Mouse (Mus musculus) adrenal gland, postnatal 14 days (tissue): ENCODE measurements around the gene Eef1akmt3. TPM values are rescaled to one million over a fixed set of nuclear protein-coding genes. Genes with fewer than 3 reads are reported as not detected.

Experiments
- DNase-seq: peaks from one replicate; pipeline ENCODE4 v3.0.0; 2021; ENCODE audit warnings: mixed read lengths
- total RNA-seq: library from RNA; stranded (reverse); gene quantifications from 2 replicates; pipeline ENCODE4 v1.2.3, GENCODE M21; 2021

Gene Eef1akmt3
- total RNA-seq, 1 experiment from 2014 or later = 0.15 TPM

DNA sequence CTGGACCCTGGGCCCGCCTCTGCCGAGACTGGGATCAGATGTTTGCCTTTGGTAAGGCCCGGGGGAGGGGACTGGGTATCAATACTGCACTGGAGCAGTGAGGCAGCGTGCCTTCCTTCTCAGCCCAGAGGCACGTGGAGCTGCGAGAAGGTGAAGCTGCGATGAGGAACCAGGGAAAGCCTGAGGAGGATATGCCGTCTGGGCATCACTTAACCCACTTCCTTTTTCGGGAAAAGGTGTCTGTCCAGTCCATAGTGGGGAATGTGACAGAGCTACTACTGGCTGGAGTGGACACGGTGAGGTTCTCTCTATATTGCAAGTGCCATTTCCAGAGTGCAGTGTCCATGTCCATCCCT, 8.8 kb upstream of the Eef1akmt3 start:
- DNase-seq = no peak

DNA sequence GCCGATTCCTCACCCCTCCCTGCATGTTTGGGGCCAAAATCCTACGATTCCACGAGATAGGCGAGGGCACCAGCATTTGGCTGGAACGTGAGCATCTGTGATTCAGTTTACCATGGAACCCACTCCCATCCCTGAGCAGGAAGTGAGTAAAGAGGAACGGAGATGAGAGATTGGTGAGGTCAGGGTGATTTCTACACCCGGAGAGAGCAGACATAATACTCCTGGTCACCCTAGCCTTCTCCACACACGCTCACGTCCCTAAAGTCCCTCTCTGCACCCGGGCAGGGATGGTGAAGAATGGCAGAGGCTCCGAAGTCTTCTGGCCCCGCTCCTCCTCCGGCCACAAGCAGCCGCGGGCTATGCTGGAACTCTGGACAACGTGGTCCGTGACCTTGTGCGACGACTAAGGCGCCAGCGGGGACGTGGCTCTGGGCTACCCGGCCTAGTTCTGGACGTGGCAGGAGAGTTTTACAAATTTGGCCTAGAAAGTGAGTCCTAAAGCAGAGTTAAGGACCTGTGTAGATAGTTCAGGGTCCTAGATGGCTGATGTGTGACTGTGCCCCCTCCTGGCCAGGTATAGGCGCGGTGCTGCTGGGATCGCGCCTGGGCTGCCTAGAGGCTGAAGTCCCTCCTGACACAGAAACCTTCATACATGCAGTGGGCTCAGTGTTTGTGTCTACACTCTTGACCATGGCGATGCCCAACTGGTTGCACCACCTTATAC, 8.2 kb upstream of the Eef1akmt3 start:
- DNase-seq = peak; percentile 45

DNA sequence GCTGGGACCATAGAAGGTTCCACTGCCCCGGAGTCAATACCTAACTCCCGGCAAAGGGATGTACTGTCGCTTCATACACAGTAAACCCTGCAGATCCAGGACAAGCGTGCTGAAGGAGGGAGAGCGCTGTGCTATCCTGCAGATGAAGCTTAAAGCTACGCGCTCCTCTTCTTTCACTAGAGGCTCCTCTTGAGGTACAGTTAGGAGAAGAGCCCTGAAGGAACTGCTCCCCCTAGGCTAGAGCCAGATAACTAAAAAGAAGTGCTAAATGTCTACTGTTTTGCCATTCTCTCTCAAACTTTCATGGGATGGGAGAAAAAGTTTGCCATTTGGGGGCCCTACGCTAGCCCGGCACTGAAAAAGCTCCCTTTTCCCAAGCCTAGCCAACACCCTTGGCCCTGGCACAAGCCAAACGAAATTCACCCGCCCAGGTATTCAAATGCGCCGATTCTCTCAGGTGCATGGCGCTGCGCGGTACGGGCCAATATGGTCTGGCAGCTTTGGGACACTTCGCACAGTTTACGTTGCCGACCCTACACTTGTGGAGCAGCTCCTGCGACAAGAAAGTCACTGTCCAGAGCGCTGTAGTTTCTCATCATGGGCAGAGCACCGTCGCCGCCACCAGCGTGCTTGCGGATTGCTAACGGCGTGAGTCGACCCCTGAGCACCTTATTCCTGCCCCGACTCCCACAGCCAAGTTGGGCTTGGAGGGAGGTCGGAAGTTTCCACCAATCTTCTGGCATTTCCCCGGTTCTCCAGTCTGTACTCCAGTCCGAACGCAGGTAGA, 7.5 kb upstream of the Eef1akmt3 start:
- no peak for DNase-seq

DNA sequence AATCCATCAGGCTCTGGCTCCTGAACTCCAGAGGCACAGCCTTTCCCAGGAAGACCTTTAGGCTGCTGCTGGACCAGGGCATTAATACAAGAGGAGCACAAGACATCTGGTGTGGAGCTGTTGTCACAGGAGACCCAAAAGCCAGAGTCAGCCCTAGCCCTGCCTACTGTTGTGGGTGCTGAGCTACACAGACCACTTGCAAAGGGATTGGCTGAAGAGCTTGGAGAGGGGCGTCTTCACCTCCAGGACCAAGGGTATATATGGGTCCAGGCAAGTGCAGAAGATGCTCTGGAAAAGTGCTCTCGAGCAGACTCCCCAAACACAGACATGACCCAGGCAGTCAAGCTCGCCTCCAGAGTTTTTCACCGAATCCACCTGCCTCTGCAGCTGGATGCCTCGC, 6.6 kb upstream of the Eef1akmt3 start, which contains the start of gene Cyp27b1:
Gene Cyp27b1 (plus strand): TSS at position 297 of the 400 bp plus-strand sequence.
- no peak for DNase-seq

DNA sequence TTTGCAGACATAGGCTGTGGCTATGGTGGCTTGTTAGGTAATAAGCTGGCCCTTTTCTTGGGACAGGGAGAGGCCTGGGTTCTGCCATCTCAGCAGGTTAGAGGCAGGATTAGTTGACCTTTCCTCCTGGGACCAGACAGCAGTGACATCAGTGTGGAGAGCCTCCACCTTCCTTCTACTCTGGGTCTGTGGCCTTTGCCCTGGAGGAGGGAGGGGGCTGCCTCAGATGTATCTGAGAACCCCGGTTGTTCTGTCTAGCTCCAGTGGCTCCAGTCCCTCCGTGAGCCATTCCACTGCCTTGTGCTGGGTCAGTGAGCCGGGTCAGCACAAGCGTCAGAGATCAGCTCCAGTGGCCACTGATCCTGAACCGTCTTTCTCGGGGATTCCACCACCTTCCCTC, 1.9 kb upstream of the Eef1akmt3 start:
- DNase-seq = no peak

DNA sequence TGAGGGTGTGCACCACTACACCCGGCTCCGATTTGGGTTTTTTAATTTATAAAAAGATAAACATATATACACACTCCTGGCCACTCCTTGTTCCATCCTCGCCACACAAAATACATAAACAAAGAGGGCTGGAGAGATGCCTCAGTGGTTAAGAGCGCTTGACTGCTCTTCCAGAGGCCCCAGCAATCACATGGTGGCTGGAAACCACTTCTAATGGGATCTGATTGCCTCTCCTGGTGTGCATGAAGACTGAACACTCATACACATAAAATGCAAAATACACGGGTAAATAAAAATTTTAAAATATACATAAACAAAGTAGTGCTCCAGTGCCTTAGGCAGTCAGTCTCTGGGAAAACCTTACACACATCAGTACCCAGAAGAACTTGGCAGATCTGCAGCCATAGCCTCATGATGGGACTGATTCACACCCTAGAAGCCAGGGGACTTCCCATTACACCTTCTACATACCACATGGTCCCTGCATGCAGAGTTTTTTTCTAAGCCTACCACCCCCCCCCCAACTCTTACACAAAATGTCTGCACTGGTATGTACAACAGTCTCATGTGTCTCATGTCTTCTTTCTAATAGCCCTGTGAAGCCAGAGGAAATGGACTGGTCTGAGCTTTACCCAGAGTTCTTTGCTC, 1.3 kb upstream of the Eef1akmt3 start:
- no peak for DNase-seq

DNA sequence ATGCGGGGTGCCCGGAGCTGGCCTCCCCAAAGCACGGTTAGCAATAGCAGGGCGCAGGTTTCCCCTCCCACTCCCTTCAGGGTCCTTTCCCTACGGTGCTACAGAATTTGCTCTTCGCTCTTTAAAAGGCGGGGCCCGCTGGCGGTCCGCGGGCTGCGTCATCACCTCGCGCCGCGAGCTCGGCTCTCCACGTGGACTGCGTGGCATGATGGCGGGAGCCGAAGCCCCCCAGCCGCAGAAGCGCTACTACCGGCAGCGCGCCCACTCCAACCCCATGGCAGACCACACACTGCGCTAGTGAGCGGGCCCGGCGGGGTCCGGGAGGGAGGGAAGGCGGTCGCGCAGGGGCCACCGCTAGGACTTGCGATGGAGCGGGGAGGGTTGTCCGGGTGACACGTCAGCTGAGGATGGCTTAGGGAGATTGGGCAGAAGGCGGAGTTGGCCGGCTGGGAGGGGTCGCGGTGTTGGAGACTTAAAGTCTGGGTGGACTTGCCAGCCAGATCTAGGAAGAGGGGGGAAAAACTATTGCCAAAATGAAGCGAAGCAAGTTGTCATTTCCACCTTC, 543 bp upstream of the Eef1akmt3 start:
- DNase-seq = peak; percentile 93

DNA sequence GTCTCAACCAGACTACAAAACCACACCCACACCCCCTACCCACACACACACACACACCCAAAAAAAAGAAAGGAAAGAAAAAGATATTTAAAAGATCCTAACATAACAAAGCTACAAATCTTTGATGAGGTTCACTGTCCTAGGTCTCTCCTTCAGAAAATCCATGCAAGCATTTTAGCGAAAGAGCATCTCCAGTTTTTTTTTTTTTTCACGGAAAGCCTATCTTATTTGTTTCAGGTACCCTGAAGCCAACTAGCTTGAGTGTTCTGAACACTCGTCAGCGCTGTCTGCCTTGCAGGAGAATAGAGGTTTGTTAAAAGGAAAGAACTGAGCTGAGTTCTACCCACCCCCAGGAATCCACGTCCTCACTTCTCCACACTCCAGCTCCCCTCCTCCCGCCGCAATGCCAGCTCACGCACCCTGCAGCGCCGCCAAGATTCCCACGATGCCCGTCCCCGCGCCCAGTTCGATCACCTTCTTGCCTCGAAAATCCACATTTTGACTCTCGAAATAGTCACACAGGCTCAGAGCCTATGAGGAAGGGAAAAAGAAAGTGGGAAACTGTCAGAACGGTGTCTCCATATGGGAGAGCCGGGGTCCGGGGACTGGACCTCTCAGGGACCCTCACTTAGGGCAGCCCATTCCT, 621 bp downstream of the Eef1akmt3 start:
- DNase-seq = peak; percentile 53

DNA sequence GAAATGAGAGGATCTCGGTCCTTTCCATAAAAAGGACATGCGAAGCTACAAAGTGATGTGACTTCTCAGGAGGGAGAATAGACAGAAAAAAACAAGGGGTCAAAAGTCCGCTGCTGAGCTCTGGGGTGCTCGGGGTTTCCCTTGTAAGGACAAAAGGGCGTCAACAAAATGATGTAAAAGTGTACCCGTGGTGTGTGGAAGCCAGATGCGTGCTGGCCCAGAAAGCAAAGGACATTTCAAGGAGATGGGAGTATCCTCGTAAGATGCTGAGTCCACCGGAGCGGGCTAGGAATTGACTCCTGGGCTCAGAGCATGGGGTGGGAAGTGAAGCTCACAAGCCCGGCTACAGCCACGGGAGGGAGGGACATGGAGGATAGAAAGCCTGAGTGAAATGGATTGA, 3.7 kb downstream of the Eef1akmt3 start:
- DNase-seq = no peak

DNA sequence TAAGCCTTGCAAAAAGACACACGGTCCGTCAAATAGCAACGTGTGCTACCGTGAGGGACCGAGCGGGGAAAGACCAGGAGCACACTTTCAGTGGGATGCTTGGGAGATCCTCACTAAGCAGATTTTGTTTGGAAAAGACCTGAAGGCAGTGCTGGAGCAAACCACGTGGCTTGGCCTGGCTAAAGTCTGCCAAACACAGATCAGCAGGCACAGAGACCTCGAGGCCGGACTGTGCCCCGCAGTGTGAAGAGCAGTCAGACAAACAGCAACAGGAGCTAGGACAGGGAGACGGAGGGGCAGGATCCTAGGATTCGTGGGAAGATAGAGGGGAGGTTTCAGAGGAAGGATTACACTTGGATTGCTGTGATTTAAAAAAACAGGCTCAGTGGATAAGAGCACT, 5.0 kb downstream of the Eef1akmt3 start:
- no peak for DNase-seq

DNA sequence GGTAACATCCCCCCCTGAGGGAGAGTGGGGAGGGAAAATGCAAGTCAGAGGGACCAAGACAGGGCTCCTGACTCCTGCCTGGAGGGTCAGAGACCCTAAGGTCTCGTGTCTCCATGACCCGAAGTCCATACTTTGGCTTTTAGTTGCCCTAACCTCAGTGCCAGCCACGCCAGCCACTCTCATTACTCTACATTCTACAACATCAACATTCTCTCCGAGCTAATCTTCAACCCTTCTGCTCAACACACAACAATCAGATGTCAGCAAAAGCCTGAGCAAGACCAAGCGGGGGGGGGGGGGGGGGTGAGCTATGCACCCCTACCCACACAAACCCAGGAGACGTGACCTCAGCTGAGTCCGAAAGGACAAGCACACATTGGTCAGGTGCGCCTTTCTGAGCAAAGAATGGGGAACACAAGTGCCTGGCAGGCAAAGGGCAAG, 8.0 kb downstream of the Eef1akmt3 start:
- no peak for DNase-seq

DNA sequence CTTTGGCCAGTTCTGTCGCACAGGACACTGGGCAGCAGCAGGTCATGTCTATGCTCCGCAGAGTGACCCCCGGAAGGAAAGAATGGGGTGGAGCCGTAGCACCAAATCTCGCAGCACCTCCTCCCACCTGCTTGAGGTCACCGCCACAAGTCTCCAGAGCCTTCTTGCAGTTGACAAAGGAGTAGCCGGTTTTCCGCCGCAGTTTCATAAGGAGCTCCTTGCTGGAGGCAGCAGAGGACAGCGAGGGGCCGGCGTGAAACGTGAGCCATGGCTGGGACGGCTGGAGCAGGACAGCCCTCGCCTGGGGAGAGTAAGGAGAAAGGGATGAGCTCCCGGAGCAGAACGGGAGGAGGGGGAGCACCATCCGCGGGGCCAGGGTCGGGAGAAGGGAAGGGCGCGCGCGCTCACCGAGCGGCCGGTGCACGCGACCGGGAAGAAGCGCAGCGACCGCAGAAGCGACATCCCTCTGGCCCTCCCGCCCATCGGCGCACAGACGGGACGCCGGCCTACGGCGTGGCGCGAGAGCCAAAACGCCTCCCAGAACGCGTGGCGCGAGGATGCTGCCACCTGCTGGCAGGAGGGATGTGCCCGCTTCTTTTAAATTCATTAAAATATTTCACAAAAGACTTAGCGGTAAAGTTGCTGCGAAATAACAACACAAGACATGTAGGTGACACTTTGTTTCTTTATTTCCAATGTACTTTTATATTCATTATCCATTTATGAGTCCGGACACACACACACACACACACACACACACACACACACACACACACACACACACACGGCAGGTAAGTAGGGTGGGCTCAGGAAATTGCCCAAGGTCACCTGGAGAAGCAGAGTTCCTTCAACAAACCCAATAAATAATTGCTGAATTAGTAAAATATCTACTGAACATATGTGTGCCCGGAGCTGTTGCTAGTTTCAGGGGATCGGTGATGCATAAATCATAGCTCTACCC, 10.7 kb downstream of the Eef1akmt3 start, which contains the start of gene Tsfm:
Gene Tsfm (minus strand): TSS at position 505 of the 961 bp plus-strand sequence.
- peak; percentile 96 for DNase-seq

DNA sequence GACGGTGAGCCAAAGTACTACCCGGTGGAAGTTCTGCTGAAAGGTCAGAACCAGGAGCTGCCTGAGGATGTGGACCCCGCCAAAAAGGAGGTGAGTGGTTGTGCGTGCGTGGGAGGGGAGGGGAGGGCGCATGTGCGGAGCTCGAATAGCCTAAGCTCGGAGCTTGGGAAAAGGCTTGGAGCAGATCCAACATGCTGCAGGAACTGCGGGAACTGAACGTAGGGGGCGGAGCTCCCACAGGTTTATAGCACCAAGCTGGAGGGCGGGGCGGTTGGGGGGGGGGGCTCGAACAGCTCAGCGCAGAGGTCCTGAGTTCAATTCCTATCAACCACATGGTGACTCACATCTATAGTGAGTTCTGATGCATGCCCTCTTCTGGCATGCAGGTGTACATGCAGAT, 22.9 kb downstream of the Eef1akmt3 start:
- DNase-seq = no peak

DNA sequence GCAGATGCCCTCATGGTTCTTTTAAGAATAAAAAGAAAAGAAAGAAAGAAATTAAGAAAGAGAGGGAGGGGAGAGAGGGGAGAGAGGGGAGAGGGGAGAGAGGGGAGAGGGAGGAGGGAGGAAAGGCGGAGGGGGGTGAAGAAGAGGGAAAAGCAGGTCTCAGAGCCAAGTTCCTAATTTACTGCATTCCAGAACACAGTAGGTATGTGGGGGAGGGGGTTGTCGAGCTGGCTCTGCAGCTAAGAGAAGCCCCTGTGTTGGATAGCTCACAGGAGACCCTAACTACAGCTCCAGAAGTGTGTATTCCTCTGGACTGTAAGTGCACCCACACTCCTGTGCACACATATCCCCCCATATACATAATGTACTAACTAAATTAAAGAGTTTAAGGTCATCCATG, 24.2 kb downstream of the Eef1akmt3 start:
- DNase-seq = no peak

DNA sequence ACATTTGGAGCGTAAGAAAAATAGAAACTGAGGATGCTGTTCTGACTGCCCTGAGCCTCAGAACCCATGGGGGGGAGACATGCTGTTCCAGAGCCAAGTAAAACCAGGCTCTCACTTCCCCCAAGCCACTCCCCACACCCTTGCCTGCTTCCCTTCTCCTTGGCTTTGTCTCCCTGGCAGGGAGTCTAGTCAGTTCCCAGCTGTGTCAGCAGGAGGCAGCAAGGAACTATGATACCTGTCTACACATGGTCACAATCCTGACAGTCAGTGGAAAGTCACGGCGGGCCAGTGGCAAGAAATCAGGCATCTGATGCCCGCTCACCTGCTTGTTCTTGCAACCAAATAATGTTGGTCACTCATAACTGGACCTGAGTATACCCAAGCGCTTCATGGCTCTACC, 24.8 kb downstream of the Eef1akmt3 start:
- peak; percentile 36 for DNase-seq

DNA sequence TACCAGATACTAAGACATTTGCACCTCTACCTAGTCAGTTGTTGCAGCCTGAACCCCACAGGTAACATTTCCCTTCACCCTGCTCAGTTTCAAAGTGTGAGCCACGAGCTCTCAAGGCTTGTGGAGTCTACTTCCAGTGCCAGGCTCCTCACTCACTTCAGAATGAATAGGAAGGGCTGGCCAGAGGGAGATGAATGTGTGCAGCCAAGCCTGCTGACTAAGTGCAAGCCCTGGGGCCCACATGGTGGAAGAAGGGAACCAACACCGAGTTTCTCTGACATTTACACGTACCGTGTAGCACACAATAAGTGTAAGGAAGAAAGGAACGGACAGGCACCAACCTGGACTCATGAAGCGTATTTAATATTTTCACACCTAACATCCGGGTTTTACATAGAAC, 37.5 kb downstream of the Eef1akmt3 start:
- peak; percentile 56 for DNase-seq

DNA sequence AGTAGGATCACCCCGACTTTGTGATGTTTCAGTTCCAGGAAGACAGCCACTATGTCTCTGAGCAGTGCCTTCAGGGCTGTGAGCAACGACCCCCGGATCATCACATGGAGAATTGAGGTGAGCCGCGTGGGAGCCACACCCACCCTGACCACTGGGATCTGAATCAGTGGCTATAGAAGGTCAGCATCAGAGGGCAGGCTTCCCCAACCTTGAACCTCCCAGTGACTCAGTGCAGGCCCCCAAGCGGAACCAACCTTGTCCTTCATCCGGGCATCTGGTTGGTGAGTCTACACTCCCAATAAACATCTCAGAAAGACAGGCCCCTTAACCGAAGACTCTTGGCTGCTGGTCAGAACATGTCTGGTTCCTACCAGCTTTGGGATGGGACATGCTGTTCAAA, 38.0 kb downstream of the Eef1akmt3 start:
- peak; percentile 81 for DNase-seq

DNA sequence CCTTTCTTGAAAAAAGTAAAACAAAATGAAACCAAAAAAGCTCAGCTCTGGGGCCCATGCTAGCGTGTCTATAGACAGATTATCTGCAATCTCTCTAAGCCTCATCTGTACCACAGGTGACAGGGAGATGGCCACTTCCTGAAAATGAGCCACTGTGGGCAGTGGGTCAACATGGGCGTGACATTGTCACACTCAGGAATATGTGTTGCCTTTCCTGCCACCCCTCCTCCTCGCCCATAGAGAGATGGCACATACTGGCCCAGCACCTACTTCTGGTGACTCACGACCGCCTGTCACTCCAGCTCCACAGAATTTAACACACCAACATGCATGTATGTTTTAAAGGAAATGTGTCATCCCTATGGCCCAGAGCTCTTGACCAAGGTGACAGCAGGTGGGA, 38.5 kb downstream of the Eef1akmt3 start:
- DNase-seq = no peak

DNA sequence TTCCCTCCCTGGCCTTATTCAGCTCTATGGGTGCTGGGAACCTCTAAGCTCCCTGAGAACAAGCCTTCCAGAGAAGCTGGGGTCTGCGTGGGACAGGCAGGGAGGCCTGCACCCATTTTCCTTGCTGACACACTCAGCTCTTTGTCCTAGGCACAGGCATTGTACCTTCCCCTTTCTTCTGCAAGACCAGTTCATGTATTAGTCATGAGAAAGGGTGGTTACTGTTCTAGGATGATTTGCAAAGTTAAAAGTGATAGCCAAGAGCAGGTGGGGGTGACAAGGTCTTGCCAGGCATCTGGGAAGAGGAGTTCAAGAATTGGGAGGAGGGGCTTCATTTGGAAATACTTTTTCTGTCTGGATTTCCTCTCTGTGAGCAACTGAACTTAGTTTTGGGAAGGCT, 39.3 kb downstream of the Eef1akmt3 start:
- no peak for DNase-seq

DNA sequence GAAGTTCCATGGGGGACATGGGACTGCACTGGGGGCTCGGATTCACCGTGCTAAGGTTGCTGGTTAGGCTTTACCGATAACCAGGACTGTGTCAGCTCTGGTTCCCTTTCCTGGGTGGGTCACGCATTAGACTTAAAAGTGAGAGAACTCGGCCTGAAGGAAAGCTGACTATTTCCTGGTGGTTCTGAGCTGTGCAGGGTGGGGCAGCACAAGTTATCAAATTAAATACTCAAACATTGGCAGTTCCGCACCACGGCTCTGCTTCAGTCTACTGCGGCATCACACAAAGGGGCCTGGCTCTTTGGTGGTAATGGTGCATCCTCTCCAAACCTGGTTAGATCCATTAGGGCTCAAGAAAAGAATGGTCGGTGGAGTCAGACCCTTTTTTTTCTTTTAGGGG, 40.0 kb downstream of the Eef1akmt3 start:
- DNase-seq = no peak

DNA sequence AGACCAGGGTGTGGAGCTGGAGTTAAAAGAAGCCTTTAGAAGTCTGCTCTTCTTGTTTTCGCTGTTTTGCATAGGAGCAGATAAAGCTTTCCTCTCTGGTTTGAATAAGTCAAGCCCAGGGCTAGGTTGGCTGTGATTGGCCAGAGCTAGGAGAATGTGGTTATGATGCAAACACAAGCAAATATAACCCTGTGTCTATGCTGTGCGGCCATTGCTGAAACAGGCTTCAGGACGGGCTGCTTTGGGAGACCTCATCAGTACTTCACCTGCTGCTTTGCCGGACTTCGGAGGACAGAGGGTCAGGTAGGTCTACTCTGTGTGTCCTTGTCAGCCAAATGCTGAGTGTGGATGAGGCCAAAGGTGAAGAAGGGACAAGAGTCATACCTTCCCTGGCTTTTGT, 40.8 kb downstream of the Eef1akmt3 start, which contains the start of gene Avil:
Gene Avil (plus strand): TSS at position 181 of the 400 bp plus-strand sequence.
- DNase-seq = no peak
